Mouse (Mus musculus): ENCODE results near the gene Gm8127.
"Not testable (repeated sequence)": the region's sequence is repeated elsewhere in the genome, so short reads cannot be mapped to it uniquely, and the experiment has no call there.

DNA sequence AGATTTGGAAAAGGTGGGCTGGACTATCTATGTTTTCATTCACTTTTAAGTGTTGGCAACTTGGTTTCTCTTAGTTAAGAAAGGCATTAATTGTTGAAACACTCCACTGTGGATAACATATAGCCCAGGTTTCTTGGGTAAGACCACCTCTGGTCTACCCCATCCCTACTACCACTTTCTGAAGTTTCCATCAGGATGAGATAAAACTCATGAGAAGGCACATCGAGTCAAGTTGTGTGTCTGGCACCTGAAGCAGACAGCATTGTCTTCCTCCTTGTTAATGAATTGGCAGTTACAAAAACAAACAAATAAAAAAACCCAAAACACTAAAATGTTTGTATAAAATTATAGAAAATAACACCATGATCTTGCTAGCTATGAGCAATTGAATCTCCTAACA, 17.9 kb downstream of the Gm8127 start:
- not testable (repeated sequence) for TF ChIP-seq CTCF (IDR thresholded peaks at IDR 0.05; ENCODE audit: extremely low read depth, insufficient read length, insufficient replicate concordance, low read depth, low read length); POLR2A (IDR thresholded peaks at IDR 0.05; ENCODE audit: low read depth, low read length)
